Mouse (Mus musculus): ENCODE measurements around the gene Pla2g15.

GRCm38 (mm10) chr8:106108729-106109128, 41.5 kb upstream of the Pla2g15 start:
- TF ChIP-seq POLR2A (IDR thresholded peaks at IDR 0.05; ENCODE audit: control insufficient read depth, low read depth, low read length): no peak
- no peak for TF ChIP-seq CTCF (IDR thresholded peaks at IDR 0.05; ENCODE audit: control insufficient read depth, insufficient read depth, insufficient replicate concordance, low read depth, low read length)

Measured in testis, adult 2 months (tissue).